Mouse (Mus musculus): ENCODE measurements around the gene Ptpn9.
A peak's percentile ranks its signal among the peaks of the same experiment; 100 is the strongest.
"Not testable (repeated sequence)": the region's sequence is repeated elsewhere in the genome, so short reads cannot be mapped to it uniquely, and the experiment has no call there.

Ptpn9 gene

DNA sequence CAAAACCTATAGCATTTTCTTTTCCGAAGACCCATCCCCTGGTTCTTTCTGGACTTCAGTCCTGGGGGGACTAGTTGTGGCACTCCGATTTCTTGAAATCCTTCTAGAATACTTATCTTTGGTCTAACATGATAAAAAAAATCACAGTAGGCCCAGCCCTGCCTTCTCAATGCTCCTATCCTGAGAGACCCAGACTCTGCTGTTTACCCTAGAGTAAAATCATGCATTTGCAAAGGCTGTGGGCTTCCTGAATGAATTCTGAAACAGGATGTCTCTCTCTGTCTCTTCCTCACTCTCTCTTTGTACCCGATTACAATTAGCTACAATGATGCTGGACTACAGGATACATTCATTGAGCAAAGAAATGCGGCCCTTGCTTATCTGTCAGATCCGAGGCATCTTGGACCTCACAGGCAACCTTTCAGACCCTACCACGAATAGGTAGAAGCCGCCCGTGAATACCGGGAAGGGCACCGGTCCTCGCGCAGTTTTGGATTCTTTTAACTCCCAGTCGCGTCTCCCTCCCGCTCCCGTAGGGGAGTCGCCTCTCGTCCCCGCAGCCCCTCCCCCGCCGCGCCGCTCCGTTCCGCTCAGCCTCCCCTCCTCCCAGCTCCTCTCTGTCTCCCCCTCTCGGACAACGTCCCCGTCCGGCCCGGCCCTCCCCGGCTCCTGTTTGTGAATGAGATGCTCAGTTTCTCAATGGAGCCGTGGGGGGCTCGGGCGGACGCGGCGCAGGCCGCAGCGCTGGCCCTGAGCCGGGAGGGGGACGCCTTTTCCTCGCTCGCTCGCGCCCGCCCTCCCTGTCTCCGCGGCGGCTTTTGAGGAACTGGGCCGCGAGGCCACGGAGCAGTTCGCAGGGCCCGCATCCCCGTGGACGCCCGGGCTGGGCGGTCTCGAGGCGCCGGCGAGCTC, at the start of gene Ptpn9:
TSS of gene Ptpn9 (plus strand) at position 638 of the 912 bp plus-strand sequence.
- peak; percentile 88 for DNase-seq (ENCODE audit: low spot score)

- DNase-seq (ENCODE audit: low spot score): not testable (repeated sequence)
Observed at GRCm38 (mm10) chr9:56947481-56947880, 47.2 kb upstream of the Ptpn9 start.

- DNase-seq (ENCODE audit: low spot score): not testable (repeated sequence)
Observed at GRCm38 (mm10) chr9:56948699-56949098, 46.0 kb upstream of the Ptpn9 start.

- DNase-seq (ENCODE audit: low spot score): no peak
Observed at GRCm38 (mm10) chr9:56949767-56950166, 45.0 kb upstream of the Ptpn9 start.

- DNase-seq (ENCODE audit: low spot score): peak; percentile 98
Observed at GRCm38 (mm10) chr9:56950414-56951400, 44.0 kb upstream of the Ptpn9 start, which contains the start of gene Snupn. Gene Snupn (plus strand): TSS chr9:56950878.

DNA sequence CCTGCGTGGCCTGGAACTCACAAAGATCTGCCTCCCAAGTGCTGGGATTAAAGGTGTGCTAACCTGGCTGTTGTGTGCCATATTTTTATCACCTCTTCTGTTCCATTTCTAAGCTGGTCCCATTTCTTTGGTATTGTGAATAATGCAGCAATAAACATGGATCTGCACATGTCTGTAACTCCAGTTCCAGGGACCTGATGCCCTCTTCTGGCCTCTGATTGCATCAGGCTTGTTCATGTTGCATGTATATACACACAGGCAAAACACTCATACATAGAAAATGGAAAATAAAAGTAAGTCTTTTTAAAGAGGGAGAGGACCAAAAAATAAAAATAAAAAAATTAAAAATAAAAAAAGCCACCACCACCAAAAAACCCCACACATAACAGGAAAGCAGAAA, 41.2 kb upstream of the Ptpn9 start:
- no peak for DNase-seq (ENCODE audit: low spot score)

DNA sequence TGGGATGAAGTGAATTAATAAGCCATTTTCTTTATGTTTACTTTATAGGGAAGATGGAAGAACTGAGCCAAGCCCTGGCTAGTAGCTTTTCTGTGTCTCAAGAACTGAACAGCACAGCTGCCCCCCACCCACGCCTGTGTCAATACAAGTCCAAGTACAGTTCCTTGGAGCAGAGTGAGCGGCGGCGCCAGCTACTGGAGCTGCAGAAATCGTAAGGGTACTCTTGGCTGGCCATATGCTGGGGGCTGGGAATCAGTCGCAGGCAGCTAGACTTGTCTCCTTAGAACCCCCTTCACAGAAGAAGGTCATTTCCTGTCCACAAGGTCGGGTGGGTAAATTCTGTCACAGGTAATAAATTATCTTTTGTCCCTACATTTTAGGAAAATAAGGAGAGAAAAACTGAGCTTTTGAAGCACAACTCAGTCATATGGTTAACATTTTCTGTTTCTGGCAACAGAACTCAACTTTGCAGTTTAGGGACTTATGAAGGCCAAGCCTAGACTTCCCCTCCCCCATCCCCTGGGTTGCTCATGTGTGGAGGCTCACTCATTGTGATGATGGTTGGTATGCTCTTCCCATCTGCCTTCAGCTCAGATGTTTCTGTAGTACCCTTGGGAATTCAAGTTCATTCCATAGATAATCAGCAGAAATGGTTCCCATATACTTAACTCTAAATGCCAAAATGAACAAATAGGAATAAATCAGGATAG, 37.6 kb upstream of the Ptpn9 start:
- DNase-seq (ENCODE audit: low spot score): no peak

DNA sequence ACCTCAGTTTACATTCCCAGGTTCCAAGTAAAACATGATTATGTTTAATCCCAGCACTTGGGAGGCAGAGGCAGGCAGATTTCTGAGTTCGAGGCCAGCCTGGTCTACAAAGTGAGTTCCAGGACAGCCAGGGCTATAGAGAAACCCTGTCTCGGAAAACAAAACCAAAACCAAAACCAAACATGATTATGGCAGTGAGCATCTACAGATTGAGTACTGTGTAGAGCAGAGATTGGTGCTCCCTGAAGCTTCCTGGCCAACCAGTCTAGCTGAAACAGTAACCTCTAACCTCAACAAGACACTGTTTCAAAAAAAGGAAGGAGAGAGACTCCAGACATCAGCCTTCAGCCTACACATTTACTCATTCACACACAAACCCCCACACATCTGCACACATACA, 36.0 kb upstream of the Ptpn9 start:
- DNase-seq (ENCODE audit: low spot score): no peak

GRCm38 (mm10) chr9:56961591-56961990, 33.1 kb upstream of the Ptpn9 start:
- no peak for DNase-seq (ENCODE audit: low spot score)

DNA sequence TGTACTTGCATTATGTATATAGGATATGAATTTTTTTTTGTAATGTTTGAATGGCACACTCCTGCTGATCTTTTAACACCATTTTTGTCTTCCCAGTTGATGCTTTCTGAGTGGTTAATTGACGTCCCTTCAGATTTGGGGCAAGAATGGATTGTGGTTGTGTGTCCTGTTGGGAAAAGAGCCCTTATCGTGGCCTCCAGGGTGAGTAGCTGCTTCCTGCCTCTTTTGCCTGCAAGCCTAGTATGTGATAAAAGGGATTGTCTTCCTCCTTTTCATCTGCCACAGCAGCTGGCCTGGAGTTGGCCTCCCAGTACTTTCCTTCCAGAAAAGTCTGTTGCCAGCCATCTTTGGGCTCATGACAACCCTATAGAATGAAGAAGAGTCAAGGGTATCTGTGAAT, 24.6 kb upstream of the Ptpn9 start:
- DNase-seq (ENCODE audit: low spot score): no peak

DNA sequence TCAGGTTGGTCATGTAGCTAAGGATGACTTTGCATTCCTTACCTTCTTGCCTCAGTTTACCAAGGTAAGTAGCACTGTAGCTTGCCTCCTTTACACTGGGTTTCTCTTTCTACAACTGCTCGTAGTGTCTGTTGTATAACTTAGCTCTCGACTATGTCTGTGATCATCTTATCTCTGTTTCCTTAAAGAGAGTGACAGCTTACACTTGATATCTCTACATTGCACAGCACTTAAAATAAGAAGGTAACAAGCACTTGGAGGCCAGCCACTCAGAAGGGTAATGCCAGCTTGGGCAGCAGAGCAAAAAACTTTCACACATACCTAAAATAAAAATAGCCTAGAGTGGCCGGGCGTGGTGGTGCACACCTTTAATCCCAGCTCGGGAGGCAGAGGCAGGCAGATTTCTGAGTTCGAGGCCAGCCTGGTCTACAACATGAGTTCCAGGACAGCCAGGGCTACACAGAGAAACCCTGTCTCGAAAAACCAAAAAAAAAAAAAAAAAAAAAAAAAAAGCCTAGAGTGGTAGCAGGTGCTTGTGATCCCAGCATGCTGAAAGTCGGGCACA, 20.7 kb upstream of the Ptpn9 start:
- DNase-seq (ENCODE audit: low spot score): no peak

GRCm38 (mm10) chr9:56975199-56975598, 19.5 kb upstream of the Ptpn9 start:
- no peak for DNase-seq (ENCODE audit: low spot score)

- no peak for DNase-seq (ENCODE audit: low spot score)
Observed at GRCm38 (mm10) chr9:56980186-56980585, 14.5 kb upstream of the Ptpn9 start.

GRCm38 (mm10) chr9:56981502-56981901, 13.2 kb upstream of the Ptpn9 start:
- DNase-seq (ENCODE audit: low spot score): no peak

GRCm38 (mm10) chr9:56995198-56996027, 690 bp downstream of the Ptpn9 start:
- peak; percentile 82 for DNase-seq (ENCODE audit: low spot score)

DNA sequence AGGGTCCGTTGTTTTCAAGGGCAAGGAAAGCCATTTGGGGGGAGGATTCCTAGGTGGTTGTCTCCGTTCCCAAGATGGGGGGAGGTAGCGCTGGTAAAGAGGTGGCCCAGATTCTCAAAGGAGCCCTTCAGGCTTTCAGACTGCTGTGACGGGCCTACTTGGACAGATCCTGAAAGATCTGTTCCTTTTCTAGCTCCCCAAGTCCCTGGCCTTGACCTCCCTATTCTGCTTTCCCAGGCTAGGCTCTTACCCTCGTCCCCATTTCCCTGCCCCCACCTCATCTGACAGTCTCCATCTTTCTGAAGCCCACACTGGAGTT, 1.3 kb downstream of the Ptpn9 start:
- DNase-seq (ENCODE audit: low spot score): peak; percentile 30

DNA sequence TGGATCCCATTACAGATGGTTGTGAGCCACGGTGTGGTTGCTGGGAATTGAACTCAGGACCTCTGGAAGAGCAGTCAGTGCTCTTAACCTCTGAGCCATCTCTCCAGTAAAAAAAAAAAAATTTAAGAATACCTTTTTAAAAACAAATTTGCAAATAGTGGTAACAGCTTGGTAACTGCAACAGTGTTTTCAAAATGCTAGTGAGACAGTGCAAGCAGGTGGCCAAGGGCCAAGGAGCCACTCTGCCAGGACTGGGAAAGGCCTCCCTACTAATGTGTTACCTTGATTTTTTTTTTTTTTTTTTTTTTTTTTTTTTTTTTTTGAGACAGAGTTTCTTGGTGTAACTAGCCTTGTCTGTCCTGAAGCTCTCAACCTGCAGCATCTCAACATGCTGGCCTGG, 2.5 kb downstream of the Ptpn9 start:
- peak; percentile 75 for DNase-seq (ENCODE audit: low spot score)

DNA sequence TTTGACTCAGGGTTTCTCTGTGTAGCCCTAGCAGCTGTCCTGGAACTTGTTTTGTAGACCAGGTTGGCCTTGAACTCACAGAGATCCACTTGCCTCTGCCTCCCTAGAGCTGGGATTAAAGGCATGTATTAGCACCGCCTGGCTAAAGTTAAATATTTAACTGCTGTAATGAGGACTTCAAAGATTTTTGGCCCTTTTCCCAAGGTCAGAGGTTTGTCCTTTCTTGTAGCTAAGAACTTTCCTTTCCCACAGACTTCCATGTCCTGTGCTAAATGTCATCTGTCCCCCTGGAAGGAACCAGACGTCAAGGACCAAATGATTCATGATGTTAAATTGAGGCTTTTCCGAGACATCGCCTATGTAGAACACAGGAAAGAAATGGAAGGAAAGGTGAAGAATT, 8.3 kb downstream of the Ptpn9 start:
- DNase-seq (ENCODE audit: low spot score): no peak

GRCm38 (mm10) chr9:57012393-57012792, 17.7 kb downstream of the Ptpn9 start:
- no peak for DNase-seq (ENCODE audit: low spot score)

- no peak for DNase-seq (ENCODE audit: low spot score)
Observed at GRCm38 (mm10) chr9:57012895-57013294, 18.2 kb downstream of the Ptpn9 start.

DNA sequence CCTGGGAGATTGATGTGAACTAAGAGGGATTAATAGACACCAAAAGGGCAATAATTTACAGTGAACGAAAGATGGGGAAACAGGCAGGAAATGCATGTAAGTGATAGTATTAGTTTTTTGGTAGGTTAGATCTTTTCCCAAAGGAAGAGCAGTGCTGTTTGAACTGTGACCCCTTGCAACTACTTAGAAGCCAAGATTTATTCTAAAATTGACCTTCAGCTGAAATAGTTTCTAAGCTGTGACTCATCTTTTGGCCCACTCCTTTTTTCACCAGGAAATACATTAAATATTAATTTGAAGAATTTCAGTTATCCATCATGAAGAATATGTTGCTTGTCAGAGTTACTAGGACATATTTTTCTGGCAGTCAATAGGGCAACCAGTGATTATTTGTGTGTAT, 19.0 kb downstream of the Ptpn9 start:
- DNase-seq (ENCODE audit: low spot score): no peak

All from testis, postnatal 14 days (tissue).